Mouse (Mus musculus): Measurements from ENCODE around the gene Itpr1.

- TF ChIP-seq CTCF (IDR thresholded peaks at IDR 0.05; ENCODE audit: low read depth, low read length), result no peak
- TF ChIP-seq POLR2A (IDR thresholded peaks at IDR 0.05; ENCODE audit: insufficient read depth, low read length), result no peak
- TF ChIP-seq EP300 (IDR thresholded peaks at IDR 0.05; ENCODE audit: insufficient read depth, low read depth, low read length), result no peak
Measured at GRCm38 (mm10) chr6:108179087-108179486, 33.8 kb upstream of the Itpr1 start.

Measured in ES-Bruce4 (cell line).